Mouse (Mus musculus): ENCODE data around the gene Gm7534. TPM values are rescaled to one million over a fixed set of nuclear protein-coding genes. Genes with fewer than 3 reads are reported as not detected.
"Not testable (repeated sequence)": the region's sequence is repeated elsewhere in the genome, so short reads cannot be mapped to it uniquely, and the experiment has no call there.

The Gm7534 gene
- polyA plus RNA-seq, 1 experiment from 2014 or later: not detected

DNA sequence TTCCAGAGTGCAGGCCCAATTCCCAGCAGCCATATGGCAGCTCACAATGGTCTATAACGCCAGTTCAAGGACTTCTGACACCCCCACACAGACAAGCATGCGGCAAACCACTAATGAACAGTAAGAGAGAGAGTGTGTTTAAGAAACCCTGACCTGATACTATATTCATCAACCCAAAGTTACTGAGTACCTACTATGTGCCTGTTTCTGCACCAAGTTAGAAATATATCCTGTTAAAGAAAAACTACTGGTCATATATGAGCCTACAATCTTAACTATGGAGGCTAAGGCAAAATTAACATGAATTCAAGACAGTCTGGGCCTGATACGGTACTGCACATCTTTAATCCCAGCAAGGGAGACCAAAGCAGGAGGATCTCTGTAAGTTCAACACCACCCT is 17.2 kb downstream of the Gm7534 start:
- H3K4me2 ChIP-seq: peak overlapping the region; percentile 87
- no peaks in the 10 kb centered on the region for H3K27me3 ChIP-seq
- ATAC-seq (ENCODE audit: low read depth): no peak
- H3K9ac ChIP-seq: peak overlapping the region; percentile 89
- WGBS: 81% methylated on average over 3 of the region's 3 CpGs
- H3K36me3 ChIP-seq: no peaks in the 10 kb centered on the region
- H3K4me3 ChIP-seq: peak overlapping the region; percentile 76
- H3K9me3 ChIP-seq: no peaks in the 10 kb centered on the region
- H3K27ac ChIP-seq (replicated peaks): no peak overlapping the region
- H3K4me1 ChIP-seq (replicated peaks): peaks cover 10% of the 10 kb centered on the region

DNA sequence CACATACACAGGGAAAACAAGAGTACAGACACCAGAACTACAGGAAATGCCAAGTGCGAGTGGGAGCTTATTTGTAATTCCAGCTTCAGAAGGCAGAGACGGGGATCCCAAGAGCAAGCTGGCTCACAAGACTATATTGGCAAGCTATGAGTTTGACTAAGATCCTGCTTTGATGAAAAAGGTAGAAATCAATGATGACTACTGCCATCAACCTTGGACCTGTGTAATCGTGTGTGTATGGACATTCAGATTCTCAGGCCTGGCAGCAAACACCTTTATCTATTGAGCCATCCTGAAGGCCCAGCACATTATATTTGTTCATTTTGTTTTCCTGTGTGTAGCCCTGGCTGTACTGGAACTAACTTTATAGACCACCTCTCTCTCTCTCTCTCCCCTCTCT is 19.1 kb downstream of the Gm7534 start:
- Histone ChIP-seq H3K4me3 (no peak overlapping the region), H3K9ac (no peak overlapping the region), H3K9me3 (no peaks in the 10 kb centered on the region), H3K36me3 (no peaks in the 10 kb centered on the region), H3K4me1 (replicated peaks) (peaks cover 10% of the 10 kb centered on the region), H3K4me2 (no peak overlapping the region), H3K27ac (replicated peaks) (no peak overlapping the region), H3K27me3 (no peaks in the 10 kb centered on the region)
- 97% methylated on average over 3 of the region's 3 CpGs for WGBS
- no peak for ATAC-seq (ENCODE audit: low read depth)

DNA sequence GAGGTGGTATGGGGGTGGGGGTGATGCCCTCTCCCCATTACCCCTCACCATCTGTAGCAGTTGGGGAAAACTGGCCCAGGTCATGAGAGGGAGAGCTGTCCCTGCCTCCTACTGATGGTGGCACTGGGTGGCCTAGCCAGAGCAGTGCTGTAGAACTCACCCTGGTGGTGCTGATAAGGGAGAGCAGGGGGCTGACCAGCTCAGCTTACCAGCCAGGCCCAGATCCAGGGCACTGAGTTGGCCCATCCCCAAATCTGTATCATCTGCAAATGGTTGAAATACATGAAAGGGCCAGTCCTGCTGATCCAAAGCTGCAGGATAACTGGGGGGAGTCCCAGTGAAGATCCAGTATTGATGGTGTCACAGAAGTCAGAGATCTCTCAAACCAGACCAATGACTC is 21.0 kb downstream of the Gm7534 start:
- Histone ChIP-seq H3K4me2 (no peak overlapping the region), H3K4me3 (no peak overlapping the region), H3K27me3 (no peaks in the 10 kb centered on the region)

DNA sequence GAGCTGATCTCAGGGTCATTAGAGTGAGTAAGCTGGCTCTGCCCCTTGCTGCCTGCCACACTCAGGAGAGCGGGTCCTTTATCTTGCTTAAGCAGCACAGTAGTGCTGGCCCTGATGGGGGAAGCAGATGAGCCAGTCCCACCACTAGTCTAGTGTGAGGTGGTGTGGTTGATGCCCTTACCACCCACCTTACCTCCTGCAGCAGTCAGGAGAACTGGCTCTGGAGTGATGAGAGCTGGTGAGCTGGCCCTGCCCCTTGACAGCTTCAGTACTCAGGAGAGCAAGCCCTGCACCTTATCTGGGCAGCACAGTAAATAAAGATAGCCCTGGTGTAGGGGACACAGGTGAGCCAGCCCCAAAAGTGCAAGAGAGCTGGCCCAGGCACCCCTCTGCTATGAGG is 21.7 kb downstream of the Gm7534 start:
- no peaks in the 10 kb centered on the region for H3K27me3 ChIP-seq
- peaks cover 8% of the 10 kb centered on the region for H3K4me1 ChIP-seq (replicated peaks)
- H3K4me2 ChIP-seq: no peak overlapping the region
- 0 out of 2 replicates have a peak, but pooled peaks cover 4% of the 10 kb centered on the region for H3K36me3 ChIP-seq
- H3K27ac ChIP-seq (replicated peaks): no peak overlapping the region
- ATAC-seq (ENCODE audit: low read depth): no peak
- 94% methylated on average over 1 of the region's 1 CpGs for WGBS
- H3K9me3 ChIP-seq: no peaks in the 10 kb centered on the region
- no peak overlapping the region for H3K4me3 ChIP-seq
- H3K9ac ChIP-seq: no peak overlapping the region

More for the DNA sequence above, 21.0 kb downstream of the Gm7534 start:
- H3K9me3 ChIP-seq: no peaks in the 10 kb centered on the region
- no peaks in the 10 kb centered on the region for H3K36me3 ChIP-seq
- H3K27ac ChIP-seq (replicated peaks): no peak overlapping the region
- H3K9ac ChIP-seq: no peak overlapping the region
- no peak for ATAC-seq (ENCODE audit: low read depth)
- H3K4me1 ChIP-seq (replicated peaks): peaks cover 10% of the 10 kb centered on the region

DNA sequence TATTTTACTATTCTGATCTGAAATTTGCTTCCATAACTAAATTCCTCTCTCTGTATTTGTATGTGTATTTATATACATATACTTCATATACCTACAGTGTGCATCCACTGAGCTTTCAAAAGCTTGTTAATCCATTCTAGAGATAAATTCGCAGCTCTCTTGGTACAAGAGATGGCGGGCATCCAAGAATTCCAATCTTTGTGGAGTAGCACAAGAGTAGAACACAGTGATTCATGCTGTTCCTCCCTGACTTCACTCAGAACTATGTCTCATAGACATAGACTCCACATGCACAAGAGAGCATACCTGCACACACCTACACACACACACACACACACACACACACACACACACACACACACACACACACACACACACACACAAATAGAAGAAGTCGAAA is 30.4 kb downstream of the Gm7534 start:
- ATAC-seq (ENCODE audit: low read depth): no peak
- H3K4me3 ChIP-seq: no peak overlapping the region
- peaks cover 12% of the 10 kb centered on the region; the same call in 1 of the 2 replicates for H3K36me3 ChIP-seq
- H3K9ac ChIP-seq: no peak overlapping the region
- no peak overlapping the region for H3K27ac ChIP-seq (replicated peaks)
- H3K9me3 ChIP-seq: no peaks in the 10 kb centered on the region
- no peaks in the 10 kb centered on the region for H3K27me3 ChIP-seq
- no peak overlapping the region for H3K4me2 ChIP-seq
- WGBS: 92% methylated on average over 3 of the region's 3 CpGs
- H3K4me1 ChIP-seq (replicated peaks): no peaks in the 10 kb centered on the region

DNA sequence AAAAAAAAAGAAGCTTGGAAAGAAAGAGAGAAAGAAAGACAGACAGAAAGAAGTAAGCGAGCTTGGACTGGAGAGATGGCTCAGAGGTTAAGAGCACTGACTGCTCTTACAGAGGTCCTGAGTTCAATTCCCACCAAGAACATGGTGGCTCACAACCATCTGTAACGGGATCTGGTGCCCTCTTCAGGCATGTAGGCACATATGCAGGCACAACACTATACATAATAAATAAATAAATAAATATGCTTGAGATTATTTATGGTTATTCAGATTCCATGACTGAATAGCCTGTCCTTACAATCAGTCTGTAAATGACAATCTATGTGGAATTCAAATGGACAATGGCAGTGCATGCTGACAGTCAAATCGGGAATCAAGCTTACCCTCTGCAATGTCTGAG is 35.9 kb downstream of the Gm7534 start:
- Histone ChIP-seq H3K9ac (no peak overlapping the region), H3K27ac (replicated peaks) (no peak overlapping the region), H3K27me3 (no peaks in the 10 kb centered on the region), H3K4me2 (no peak overlapping the region), H3K4me1 (replicated peaks) (no peaks in the 10 kb centered on the region), H3K9me3 (no peaks in the 10 kb centered on the region), H3K36me3 (peaks cover 19% of the 10 kb centered on the region; the same call in 1 of the 2 replicates), H3K4me3 (no peak overlapping the region)
- 91% methylated on average over 3 of the region's 3 CpGs for WGBS
- ATAC-seq (ENCODE audit: low read depth): no peak

DNA sequence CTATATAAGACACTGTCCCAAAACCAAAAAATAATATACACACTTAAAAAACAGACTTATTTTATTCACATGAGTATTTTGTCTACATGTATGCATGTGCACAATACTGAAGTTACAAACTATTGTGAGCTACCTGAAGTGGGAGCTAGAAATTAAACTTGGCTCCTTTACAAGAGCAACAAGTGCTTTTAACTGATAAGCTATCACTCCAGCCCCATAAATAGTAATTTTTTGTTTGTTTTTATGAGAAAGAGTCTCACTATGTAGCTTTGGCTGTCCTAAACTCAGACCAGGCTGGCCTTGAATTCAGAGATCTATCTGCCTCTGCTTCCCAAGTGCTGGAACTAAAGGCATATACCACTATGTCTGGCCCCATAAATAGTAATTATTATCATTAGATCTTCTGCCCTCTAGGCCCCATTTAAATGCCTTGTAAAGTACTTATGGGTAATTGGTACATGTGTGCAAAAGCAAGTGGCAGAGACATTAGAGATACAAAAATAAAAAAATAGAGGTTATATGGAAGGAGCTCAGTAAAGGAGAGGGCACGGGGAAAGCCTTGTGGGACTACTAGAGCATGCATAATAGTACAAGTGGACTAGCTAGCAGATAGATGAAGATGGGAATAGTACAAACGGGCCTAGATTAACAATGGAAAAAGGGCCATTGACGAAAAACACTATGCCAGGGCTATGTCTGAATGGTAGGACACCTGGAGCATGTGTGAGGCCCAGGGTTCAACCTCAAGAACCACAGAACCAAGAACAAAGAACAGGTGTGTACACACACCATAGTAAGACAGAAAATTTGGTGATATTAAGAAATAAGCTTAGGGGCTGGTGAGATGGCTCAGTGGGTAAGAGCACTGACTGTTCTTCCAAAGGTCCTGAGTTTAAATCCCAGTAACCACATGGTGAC is 37.0 kb downstream of the Gm7534 start:
- H3K4me3 ChIP-seq: no peak overlapping the region
- H3K9ac ChIP-seq: no peak overlapping the region
- H3K27ac ChIP-seq (replicated peaks): no peak overlapping the region
- no peaks in the 10 kb centered on the region for H3K9me3 ChIP-seq
- no peak overlapping the region for H3K4me2 ChIP-seq
- H3K4me1 ChIP-seq (replicated peaks): no peaks in the 10 kb centered on the region
- peaks cover 19% of the 10 kb centered on the region; the same call in 1 of the 2 replicates for H3K36me3 ChIP-seq
- no peaks in the 10 kb centered on the region for H3K27me3 ChIP-seq
- 87% methylated on average over 3 of the region's 3 CpGs for WGBS
- no peak for ATAC-seq (ENCODE audit: low read depth)

DNA sequence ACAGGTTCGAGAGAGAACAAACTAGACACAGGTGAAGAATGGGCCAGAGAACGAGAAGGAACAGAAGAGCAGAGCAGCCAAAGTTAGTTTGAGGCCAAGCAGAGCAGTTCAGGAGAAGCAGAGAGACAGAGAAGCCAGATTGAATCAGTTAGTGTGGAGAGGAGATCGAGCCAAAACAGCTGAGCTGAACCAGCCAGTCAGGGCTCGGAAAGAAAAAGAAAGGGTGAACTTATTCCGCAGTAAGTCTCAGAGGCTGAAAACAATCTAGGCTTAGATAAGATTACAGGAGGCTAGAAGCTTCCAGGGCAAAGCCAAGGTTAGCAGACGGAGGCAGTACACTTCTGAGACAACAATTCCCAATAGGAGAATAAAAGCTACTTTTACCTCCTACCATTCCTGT is 37.8 kb downstream of the Gm7534 start:
- H3K4me1 ChIP-seq (replicated peaks): no peaks in the 10 kb centered on the region

DNA sequence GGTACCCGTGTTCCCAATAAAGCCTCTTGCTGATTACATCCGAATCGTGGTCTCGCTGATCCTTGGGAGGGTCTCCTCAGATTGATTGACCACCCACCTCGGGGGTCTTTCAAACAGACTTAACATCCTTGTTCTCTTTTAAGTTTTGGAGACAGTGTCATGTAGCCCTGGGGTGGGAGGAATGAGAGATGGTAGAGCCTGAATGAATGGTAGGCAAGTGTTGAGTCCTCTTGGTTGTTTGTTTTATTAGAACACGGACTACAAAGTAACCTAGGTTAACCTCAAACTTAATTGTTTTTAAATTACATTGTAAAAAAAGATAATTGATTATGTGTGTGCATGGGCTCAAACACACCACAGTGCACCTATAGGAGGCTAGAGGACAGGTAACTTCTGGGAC is 38.2 kb downstream of the Gm7534 start:
- no peaks in the 10 kb centered on the region for H3K9me3 ChIP-seq
- H3K4me3 ChIP-seq: no peak overlapping the region
- 96% methylated on average over 5 of the region's 6 CpGs for WGBS
- H3K27ac ChIP-seq (replicated peaks): no peak overlapping the region
- ATAC-seq (ENCODE audit: low read depth): no peak
- H3K36me3 ChIP-seq: 0 out of 2 replicates have a peak, but pooled peaks cover 16% of the 10 kb centered on the region
- no peaks in the 10 kb centered on the region for H3K27me3 ChIP-seq
- H3K4me1 ChIP-seq (replicated peaks): no peaks in the 10 kb centered on the region
- no peak overlapping the region for H3K9ac ChIP-seq
- no peak overlapping the region for H3K4me2 ChIP-seq

More for the DNA sequence above, 37.8 kb downstream of the Gm7534 start:
- no peak overlapping the region for H3K4me3 ChIP-seq
- ATAC-seq (ENCODE audit: low read depth): no peak
- H3K4me2 ChIP-seq: no peak overlapping the region
- no peak overlapping the region for H3K9ac ChIP-seq
- WGBS: 86% methylated on average over 6 of the region's 6 CpGs
- no peaks in the 10 kb centered on the region for H3K27me3 ChIP-seq
- H3K27ac ChIP-seq (replicated peaks): no peak overlapping the region
- H3K36me3 ChIP-seq: 0 out of 2 replicates have a peak, but pooled peaks cover 16% of the 10 kb centered on the region
- H3K9me3 ChIP-seq: no peaks in the 10 kb centered on the region

DNA sequence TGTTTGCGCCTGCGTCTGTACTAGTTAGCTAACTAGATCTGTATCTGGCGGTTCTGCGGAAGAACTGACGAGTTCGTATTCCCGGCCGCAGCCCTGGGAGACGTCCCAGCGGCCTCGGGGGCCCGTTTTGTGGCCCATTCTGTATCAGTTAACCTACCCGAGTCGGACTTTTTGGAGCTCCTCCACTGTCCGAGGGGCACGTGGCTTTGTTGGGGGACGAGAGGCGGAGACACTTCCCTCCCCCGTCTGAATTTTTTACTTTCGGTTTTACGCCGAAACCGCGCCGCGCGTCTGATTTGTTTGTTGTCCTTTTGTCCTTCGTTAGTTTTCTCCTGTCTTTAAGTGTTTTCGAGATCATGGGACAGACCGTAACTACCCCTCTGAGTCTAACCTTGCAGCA is 42.7 kb downstream of the Gm7534 start:
- H3K27me3 ChIP-seq; ATAC-seq (ENCODE audit: low read depth); H3K27ac ChIP-seq (replicated peaks); H3K9me3 ChIP-seq; H3K4me1 ChIP-seq (replicated peaks): not testable (repeated sequence)
- peak overlapping the region; percentile 64 for H3K4me2 ChIP-seq
- peak overlapping the region; percentile 48 for H3K4me3 ChIP-seq
- peak overlapping the region; percentile 63 for H3K9ac ChIP-seq
- 20% methylated on average over 30 of the region's 30 CpGs for WGBS
- peaks cover 11% of the 10 kb centered on the region; the same call in 1 of the 2 replicates for H3K36me3 ChIP-seq

DNA sequence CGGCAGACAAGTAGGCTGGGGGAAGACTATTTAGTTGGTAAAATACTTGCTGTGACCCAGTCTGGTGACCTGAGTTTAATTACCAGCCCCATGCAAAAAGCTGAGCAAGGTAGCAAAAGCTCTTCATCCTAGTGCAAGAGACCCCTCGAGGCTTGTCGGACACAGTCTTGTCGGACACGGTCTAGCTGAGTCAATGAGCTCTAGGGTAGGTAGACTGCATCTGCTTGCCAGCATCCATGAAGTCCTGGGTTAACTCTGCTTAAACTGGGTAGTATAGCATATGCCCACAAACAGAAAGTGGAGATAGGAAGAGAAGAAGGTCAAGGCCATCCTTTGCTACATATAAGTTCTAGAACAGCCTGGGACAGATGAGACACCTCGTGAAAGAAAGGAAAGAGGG is 44.0 kb downstream of the Gm7534 start:
- Histone ChIP-seq H3K9ac (no peak overlapping the region), H3K4me2 (no peak overlapping the region), H3K27ac (replicated peaks) (no peak overlapping the region), H3K4me1 (replicated peaks) (no peaks in the 10 kb centered on the region), H3K27me3 (no peaks in the 10 kb centered on the region), H3K9me3 (no peaks in the 10 kb centered on the region), H3K36me3 (peaks cover 19% of the 10 kb centered on the region; the same call in 1 of the 2 replicates), H3K4me3 (no peak overlapping the region)
- WGBS: 77% methylated on average over 6 of the region's 6 CpGs
- ATAC-seq (ENCODE audit: low read depth): no peak

DNA sequence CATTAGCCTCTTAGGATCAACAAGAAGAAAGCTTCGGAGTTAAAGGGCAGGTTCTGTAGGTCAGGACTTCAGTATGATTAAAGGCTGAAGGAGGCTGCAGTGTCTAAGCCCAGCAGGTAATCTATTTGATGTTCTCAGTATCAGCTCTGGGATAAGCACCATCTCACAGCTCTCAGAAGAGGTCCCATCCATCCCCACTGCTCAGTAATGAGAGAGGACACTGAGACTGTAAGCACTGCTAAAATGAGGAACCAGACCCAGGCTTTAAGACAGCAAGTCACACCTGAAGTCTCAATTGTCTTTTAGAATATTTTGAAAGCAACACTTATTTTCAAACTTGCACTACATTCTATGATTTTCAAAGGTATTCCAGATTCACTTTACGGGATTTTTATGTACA is 45.2 kb downstream of the Gm7534 start:
- Histone ChIP-seq H3K4me3 (no peak overlapping the region), H3K36me3 (peaks cover 21% of the 10 kb centered on the region; the same call in 1 of the 2 replicates), H3K4me2 (no peak overlapping the region), H3K4me1 (replicated peaks) (no peaks in the 10 kb centered on the region), H3K9me3 (no peaks in the 10 kb centered on the region), H3K9ac (no peak overlapping the region), H3K27me3 (no peaks in the 10 kb centered on the region), H3K27ac (replicated peaks) (no peak overlapping the region)
- 86% methylated on average over 2 of the region's 2 CpGs for WGBS
- ATAC-seq (ENCODE audit: low read depth): no peak
